Mouse (Mus musculus) adrenal gland, adult 8-10 months (tissue): ENCODE measurements around the gene C7. TPM values are rescaled to one million over a fixed set of nuclear protein-coding genes. Genes with fewer than 3 reads are reported as not detected.
"Not testable (repeated sequence)": the region's sequence is repeated elsewhere in the genome, so short reads cannot be mapped to it uniquely, and the experiment has no call there.

Experiments
- DNase-seq: peaks from one replicate; pipeline ENCODE4 v3.0.0; 2022
- total RNA-seq, 4 experiments: library from RNA; stranded (reverse); gene quantifications; 2 replicates each; pipeline ENCODE4 v1.2.4; 2022

Gene C7
- 10 to 100 TPM; 12.9 to 50.2 (median 30.7) TPM for total RNA-seq

GRCm38 (mm10) chr15:5063635-5064034 lies at the start of gene C7:
C7 (minus strand) TSS chr15:5063740.
- DNase-seq = no peak

- no peak for DNase-seq
Observed at GRCm38 (mm10) chr15:5112651-5113050, 49.1 kb upstream of the C7 start.

GRCm38 (mm10) chr15:5108655-5109040 lies 45.1 kb upstream of the C7 start:
- DNase-seq = no peak

- DNase-seq = no peak
Observed at GRCm38 (mm10) chr15:5107686-5108654, 44.4 kb upstream of the C7 start, which contains the start of gene Card6. Card6 (minus strand) TSS chr15:5108539.

- DNase-seq = no peak
Observed at GRCm38 (mm10) chr15:5106293-5106692, 42.8 kb upstream of the C7 start.

- no peak for DNase-seq
Observed at GRCm38 (mm10) chr15:5105891-5106290, 42.4 kb upstream of the C7 start.

- no peak for DNase-seq
Observed at GRCm38 (mm10) chr15:5102312-5102711, 38.8 kb upstream of the C7 start.

GRCm38 (mm10) chr15:5097376-5097775 lies 33.8 kb upstream of the C7 start:
- DNase-seq = no peak

- DNase-seq = no peak
Observed at GRCm38 (mm10) chr15:5095534-5096301, 32.2 kb upstream of the C7 start.

- no peak for DNase-seq
Observed at GRCm38 (mm10) chr15:5090131-5090530, 26.6 kb upstream of the C7 start.

GRCm38 (mm10) chr15:5088850-5089608 lies 25.5 kb upstream of the C7 start:
- DNase-seq = no peak

GRCm38 (mm10) chr15:5086162-5086561 lies 22.6 kb upstream of the C7 start:
- no peak for DNase-seq

- no peak for DNase-seq
Observed at GRCm38 (mm10) chr15:5081235-5081634, 17.7 kb upstream of the C7 start.

- DNase-seq = peak; percentile 7
Observed at GRCm38 (mm10) chr15:5068801-5069518, 5.4 kb upstream of the C7 start.

- no peak for DNase-seq
Observed at GRCm38 (mm10) chr15:5045560-5046284, 17.8 kb downstream of the C7 start.

- DNase-seq = no peak
Observed at GRCm38 (mm10) chr15:5029256-5029655, 34.3 kb downstream of the C7 start.

GRCm38 (mm10) chr15:5023479-5024265 lies 39.9 kb downstream of the C7 start:
- not testable (repeated sequence) for DNase-seq

- DNase-seq = peak; percentile 3
Observed at GRCm38 (mm10) chr15:5009644-5010107, 53.9 kb downstream of the C7 start.

GRCm38 (mm10) chr15:5003503-5004196 lies 59.9 kb downstream of the C7 start:
- no peak for DNase-seq

GRCm38 (mm10) chr15:5002903-5003302 lies 60.6 kb downstream of the C7 start:
- DNase-seq = no peak
